Mouse (Mus musculus) heart, embryonic 12.5 days (tissue): ENCODE data around the gene Lrguk. TPM values are rescaled to one million over a fixed set of nuclear protein-coding genes. Genes with fewer than 3 reads are reported as not detected.

Source experiments
- ATAC-seq: fragments of 200-750 bp; cut with Nextera tagmentation; 2 replicates; pipeline ENCODE4 v1.8.0; 2017; ENCODE audit warnings: moderate TSS enrichment, moderate library complexity; ENCODE audit not compliant: insufficient number of reproducible peaks, low FRiP score
- H3K27ac ChIP-seq: fragments of 300-500 bp; sonication (generic); 2 replicates; pipeline ENCODE4 v1.5.1; 2016; ENCODE audit warnings: mild to moderate bottlenecking, moderate library complexity; ENCODE audit not compliant: poor library complexity, severe bottlenecking
- H3K27me3 ChIP-seq: fragments of 300-500 bp; sonication (generic); replicated peaks from 2 replicates; pipeline ENCODE4 v1.6.1; 2016; ENCODE audit warnings: mild to moderate bottlenecking, moderate library complexity
- H3K36me3 ChIP-seq: fragments of 300-500 bp; sonication (generic); 2 replicates; pipeline ENCODE4 v1.6.1; 2016; ENCODE audit warnings: mild to moderate bottlenecking, moderate library complexity
- H3K4me1 ChIP-seq: fragments of 300-500 bp; sonication (generic); replicated peaks from 2 replicates; pipeline ENCODE4 v1.6.1; 2016; ENCODE audit warnings: mild to moderate bottlenecking
- H3K4me2 ChIP-seq: fragments of 300-500 bp; sonication (generic); 2 replicates; pipeline ENCODE4 v1.6.1; 2016; ENCODE audit warnings: mild to moderate bottlenecking, moderate library complexity
- H3K4me3 ChIP-seq: fragments of 300-500 bp; sonication (generic); 2 replicates; pipeline ENCODE4 v1.5.1; 2016; ENCODE audit warnings: mild to moderate bottlenecking
- H3K9ac ChIP-seq: fragments of 300-500 bp; sonication (generic); 2 replicates; pipeline ENCODE4 v1.6.1; 2016; ENCODE audit warnings: mild to moderate bottlenecking, moderate library complexity
- H3K9me3 ChIP-seq: fragments of 300-500 bp; sonication (generic); replicated peaks from 2 replicates; pipeline ENCODE4 v1.6.1; 2016; ENCODE audit warnings: mild to moderate bottlenecking, moderate library complexity
- WGBS: fragments of 180-500 bp; shearing (Covaris S2); methylation state at CpG from one replicate; pipeline ENCODE4 v1.1.7; 2016; 5-methylcytosine and 5-hydroxymethylcytosine counted together
- polyA plus RNA-seq: library from polyadenylated mRNA; unstranded; fragments of >200 nt; fragmentation: Nextera tagmentation; extraction: Ambion mirVana; gene quantifications from 2 replicates; pipeline ENCODE4 v1.2.1, GENCODE M21; 2016

Gene Lrguk
- polyA plus RNA-seq, 1 experiment from 2014 or later, result 1.1 TPM

GRCm38 (mm10) chr6:34160816-34161310 is 131.6 kb downstream of the Lrguk start:
- Histone ChIP-seq H3K27me3 (no peaks in the 10 kb centered on the region), H3K27ac (no peak overlapping the region), H3K9ac (no peak overlapping the region), H3K4me1 (peaks cover 24% of the 10 kb centered on the region), H3K4me3 (no peak overlapping the region), H3K36me3 (peaks cover 70% of the 10 kb centered on the region), H3K9me3 (no peaks in the 10 kb centered on the region), H3K4me2 (no peak overlapping the region)
- 79% methylated on average over 7 of the region's 7 CpGs for WGBS
- no peak for ATAC-seq

- Histone ChIP-seq H3K36me3 (peaks cover 77% of the 10 kb centered on the region), H3K9ac (no peak overlapping the region), H3K4me3 (no peak overlapping the region), H3K27me3 (no peaks in the 10 kb centered on the region), H3K27ac (no peak overlapping the region), H3K4me1 (peaks cover 19% of the 10 kb centered on the region), H3K4me2 (no peak overlapping the region), H3K9me3 (no peaks in the 10 kb centered on the region)
- no peak for ATAC-seq
- 92% methylated on average over 7 of the region's 7 CpGs for WGBS
Measured at GRCm38 (mm10) chr6:34161511-34161910, 132.3 kb downstream of the Lrguk start.

- H3K27me3 ChIP-seq, result no peaks in the 10 kb centered on the region
- no peak overlapping the region for H3K4me3 ChIP-seq
- 80% methylated on average over 2 of the region's 2 CpGs for WGBS
- no peaks in the 10 kb centered on the region for H3K9me3 ChIP-seq
- no peak overlapping the region for H3K9ac ChIP-seq
- ATAC-seq, result no peak
- H3K4me2 ChIP-seq, result no peak overlapping the region
- no peak overlapping the region for H3K27ac ChIP-seq
- H3K36me3 ChIP-seq, result peaks cover 78% of the 10 kb centered on the region
- H3K4me1 ChIP-seq, result peaks cover 11% of the 10 kb centered on the region
Measured at GRCm38 (mm10) chr6:34162607-34163006, 133.4 kb downstream of the Lrguk start.

- H3K36me3 ChIP-seq, result peaks cover 73% of the 10 kb centered on the region
- WGBS, result 78% methylated on average over 9 of the region's 9 CpGs
- H3K27me3 ChIP-seq, result no peaks in the 10 kb centered on the region
- no peak overlapping the region for H3K27ac ChIP-seq
- H3K9ac ChIP-seq, result no peak overlapping the region
- no peak overlapping the region for H3K4me2 ChIP-seq
- ATAC-seq, result no peak
- H3K4me1 ChIP-seq, result peaks cover 11% of the 10 kb centered on the region
- no peak overlapping the region for H3K4me3 ChIP-seq
- no peaks in the 10 kb centered on the region for H3K9me3 ChIP-seq
Measured at GRCm38 (mm10) chr6:34163014-34163413, 133.8 kb downstream of the Lrguk start.

GRCm38 (mm10) chr6:34168834-34169233 is 139.6 kb downstream of the Lrguk start:
- Histone ChIP-seq H3K27ac (no peak overlapping the region), H3K9ac (no peak overlapping the region), H3K4me1 (peaks cover 27% of the 10 kb centered on the region), H3K4me3 (no peak overlapping the region), H3K9me3 (no peaks in the 10 kb centered on the region), H3K27me3 (no peaks in the 10 kb centered on the region), H3K36me3 (peaks cover 47% of the 10 kb centered on the region), H3K4me2 (no peak overlapping the region)
- ATAC-seq, result no peak
- 87% methylated on average over 3 of the region's 3 CpGs for WGBS

GRCm38 (mm10) chr6:34170844-34171494 is 141.7 kb downstream of the Lrguk start:
- Histone ChIP-seq H3K27me3 (no peaks in the 10 kb centered on the region), H3K9ac (no peak overlapping the region), H3K4me3 (no peak overlapping the region), H3K27ac (peak overlapping the region; percentile 59), H3K9me3 (no peaks in the 10 kb centered on the region), H3K4me2 (no peak overlapping the region), H3K4me1 (peaks cover 34% of the 10 kb centered on the region), H3K36me3 (peaks cover 32% of the 10 kb centered on the region)
- ATAC-seq, result no peak
- WGBS, result 43% methylated on average over 7 of the region's 7 CpGs

- Histone ChIP-seq H3K9me3 (no peaks in the 10 kb centered on the region), H3K4me3 (no peak overlapping the region), H3K27me3 (no peaks in the 10 kb centered on the region), H3K27ac (no peak overlapping the region), H3K4me1 (peaks cover 37% of the 10 kb centered on the region), H3K9ac (no peak overlapping the region), H3K36me3 (peaks cover 23% of the 10 kb centered on the region), H3K4me2 (no peak overlapping the region)
- 88% methylated on average over 12 of the region's 12 CpGs for WGBS
- no peak for ATAC-seq
Measured at GRCm38 (mm10) chr6:34171748-34172457, 142.7 kb downstream of the Lrguk start.

- Histone ChIP-seq H3K36me3 (peaks cover 17% of the 10 kb centered on the region), H3K27me3 (no peaks in the 10 kb centered on the region), H3K4me2 (no peak overlapping the region), H3K9me3 (no peaks in the 10 kb centered on the region), H3K4me3 (no peak overlapping the region), H3K9ac (no peak overlapping the region), H3K4me1 (peaks cover 37% of the 10 kb centered on the region), H3K27ac (no peak overlapping the region)
- WGBS, result 74% methylated on average over 12 of the region's 12 CpGs
- no peak for ATAC-seq
Measured at GRCm38 (mm10) chr6:34173251-34173650, 144.0 kb downstream of the Lrguk start.

- Histone ChIP-seq H3K4me1 (peaks cover 37% of the 10 kb centered on the region), H3K4me3 (no peak overlapping the region), H3K27me3 (no peaks in the 10 kb centered on the region), H3K9me3 (no peaks in the 10 kb centered on the region), H3K9ac (no peak overlapping the region), H3K36me3 (peaks cover 6% of the 10 kb centered on the region), H3K4me2 (no peak overlapping the region), H3K27ac (no peak overlapping the region)
- no peak for ATAC-seq
- WGBS, result 62% methylated on average over 8 of the region's 8 CpGs
Measured at GRCm38 (mm10) chr6:34174715-34175114, 145.5 kb downstream of the Lrguk start.

- Histone ChIP-seq H3K9ac (peak overlapping the region; percentile 84), H3K9me3 (0 out of 2 replicates have a peak, but pooled peaks cover 4% of the 10 kb centered on the region), H3K4me2 (peak overlapping the region; percentile 90), H3K4me3 (peak overlapping the region; percentile 95), H3K27ac (peak overlapping the region; percentile 84), H3K27me3 (no peaks in the 10 kb centered on the region), H3K36me3 (peaks cover 4% of the 10 kb centered on the region; the same call in 1 of the 2 replicates), H3K4me1 (peaks cover 26% of the 10 kb centered on the region)
- ATAC-seq, result peak; percentile 86
- WGBS, result 2% methylated on average over 29 of the region's 29 CpGs
Measured at GRCm38 (mm10) chr6:34176111-34176863, 147.0 kb downstream of the Lrguk start.

- H3K4me1 ChIP-seq, result peaks cover 21% of the 10 kb centered on the region
- no peaks in the 10 kb centered on the region for H3K27me3 ChIP-seq
- peak within 1 kb of the TSS; percentile 84 for H3K9ac ChIP-seq
- peak within 1 kb of the TSS; percentile 90 for H3K4me2 ChIP-seq
- peak within 1 kb of the TSS; percentile 95 for H3K4me3 ChIP-seq
- H3K27ac ChIP-seq, result peak within 1 kb of the TSS; percentile 84
- peak; percentile 99 for ATAC-seq
- H3K9me3 ChIP-seq, result 0 out of 2 replicates have a peak, but pooled peaks cover 4% of the 10 kb centered on the region
- H3K36me3 ChIP-seq, result peaks cover 4% of the 10 kb centered on the region; the same call in 1 of the 2 replicates
- WGBS, result under 1% methylated on average over 29 of the region's 29 CpGs
Measured at GRCm38 (mm10) chr6:34176864-34177247, 147.6 kb downstream of the Lrguk start, which contains the start of gene Slc35b4. Gene Slc35b4, minus strand, starts transcription at chr6:34177111.
